Mouse (Mus musculus): Measurements from ENCODE around the gene Lmf2.

Lmf2 gene

DNA sequence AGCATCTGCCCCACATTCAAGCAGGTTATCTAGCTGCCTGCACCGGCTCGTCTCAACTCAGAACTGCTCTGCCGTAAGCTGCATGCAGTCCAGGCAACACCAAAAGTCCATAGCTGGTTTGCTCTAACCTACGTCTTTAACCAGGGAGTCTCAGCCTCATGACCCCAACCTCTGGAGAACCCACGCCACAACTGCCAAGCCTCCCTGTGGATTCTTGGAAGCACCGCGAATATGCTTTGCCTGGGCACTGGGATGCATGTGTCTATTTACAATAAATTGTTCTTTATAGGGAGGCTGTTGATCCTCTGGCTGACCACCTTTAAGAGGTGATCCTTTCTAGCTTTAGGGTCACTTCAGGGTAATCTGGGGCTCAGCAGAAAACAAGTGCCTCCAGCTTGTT lies 17.1 kb upstream of the Lmf2 start:
- in situ Hi-C loops (cut with MboI, MseI): no loop called here

DNA sequence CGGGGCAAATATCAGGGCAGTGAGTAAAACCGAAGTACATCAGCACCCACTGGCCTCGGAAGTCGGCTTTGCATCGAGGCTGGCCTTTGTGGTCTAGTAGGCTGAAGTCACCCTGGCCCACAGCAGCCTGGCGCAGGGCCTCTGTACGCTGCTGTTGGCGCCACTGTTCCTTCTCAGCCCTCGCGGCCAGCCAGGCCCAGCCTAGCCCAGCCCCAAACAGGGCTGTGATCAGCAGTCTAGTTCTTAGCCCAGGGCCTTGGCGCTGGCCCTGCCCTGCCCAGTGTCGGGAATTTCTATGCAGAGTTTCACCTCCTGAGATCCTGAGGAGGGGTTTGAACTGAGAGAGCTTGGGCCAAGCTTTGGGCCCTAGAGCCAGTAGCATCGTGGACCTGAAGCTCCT lies 16.6 kb upstream of the Lmf2 start:
- in situ Hi-C loops (cut with MboI, MseI): no loop called here

DNA sequence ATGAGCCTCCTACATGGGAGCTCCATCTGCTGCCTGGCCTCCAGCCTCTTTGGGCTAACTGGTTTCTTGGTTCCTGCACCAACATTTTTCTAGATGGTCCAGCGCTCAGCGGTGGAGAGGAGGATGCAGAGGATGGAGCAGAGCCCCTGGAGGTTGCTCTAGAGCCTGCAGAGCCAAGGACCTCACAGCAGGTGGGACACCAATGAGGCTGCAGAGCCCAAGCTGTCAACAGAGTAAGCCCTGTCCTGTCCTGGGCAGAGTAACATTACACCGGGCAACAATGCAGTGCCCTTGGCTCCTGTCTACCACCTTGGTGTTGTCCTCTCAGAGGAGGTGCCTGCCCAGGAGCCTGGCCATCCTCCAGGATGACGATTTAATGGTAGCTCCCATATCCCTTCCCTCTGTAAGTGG lies 9.7 kb upstream of the Lmf2 start:
- in situ Hi-C loops (cut with MboI, MseI): no loop called here

DNA sequence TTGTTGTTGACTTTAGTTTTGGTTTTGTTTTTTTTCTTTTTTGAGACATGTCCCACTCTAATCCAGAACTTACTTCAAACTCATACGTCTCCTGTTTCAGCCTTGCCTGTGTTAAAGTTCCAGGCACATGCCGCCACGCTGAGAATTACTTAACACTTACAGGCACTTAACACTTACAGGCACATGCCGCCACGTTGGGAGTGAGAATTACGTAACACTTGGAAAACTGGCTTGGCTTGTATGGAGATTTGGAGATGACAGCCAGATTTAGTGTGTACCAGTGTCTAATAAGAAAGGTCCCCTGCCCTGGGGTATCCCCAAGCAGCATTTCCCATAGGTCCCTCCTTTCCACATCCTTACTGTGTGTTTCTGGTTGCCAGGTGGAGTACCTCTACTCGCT lies 7.6 kb upstream of the Lmf2 start:
- in situ Hi-C loops (cut with MboI, MseI): no loop called here

DNA sequence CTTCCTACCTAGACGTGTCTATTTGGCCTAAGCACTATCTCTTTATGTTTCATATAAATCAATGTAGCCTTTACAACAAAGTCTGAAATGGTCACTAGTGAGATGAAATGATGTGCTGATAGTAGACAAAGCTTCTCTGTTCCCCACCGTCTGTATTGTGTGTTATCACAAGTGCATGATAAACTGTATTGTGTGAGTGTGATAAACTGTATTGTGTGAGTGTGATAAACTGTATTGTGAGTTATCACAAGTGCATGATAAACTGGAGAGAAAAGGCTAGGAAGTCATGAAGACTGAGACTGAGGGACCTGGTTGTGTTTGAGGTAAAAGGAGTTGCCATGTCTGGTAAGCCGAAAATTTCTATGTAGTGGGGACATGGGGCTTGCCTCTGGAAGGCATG lies 3.3 kb upstream of the Lmf2 start:
- in situ Hi-C loops (cut with MboI, MseI): no loop called here

DNA sequence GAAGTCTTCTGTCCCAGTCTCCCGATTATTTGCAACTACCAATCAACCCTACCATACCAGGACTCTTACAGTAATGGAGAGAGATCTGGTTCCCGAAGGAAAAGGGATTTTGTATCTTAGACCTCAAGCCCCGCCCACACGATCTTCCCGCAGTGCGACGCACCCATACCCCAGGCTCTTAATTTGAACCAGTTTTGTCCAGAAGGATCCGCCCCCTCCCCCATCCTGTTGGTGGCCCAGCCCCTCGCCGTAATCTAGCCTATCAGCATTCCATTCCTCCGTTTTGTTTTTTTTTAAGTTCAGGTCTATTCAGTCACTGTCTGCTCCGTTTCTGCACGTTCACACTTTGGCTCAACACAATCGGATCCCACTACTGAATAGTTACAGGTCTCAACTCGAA lies 913 bp upstream of the Lmf2 start:
- in situ Hi-C loops (cut with MboI, MseI): no loop called here

DNA sequence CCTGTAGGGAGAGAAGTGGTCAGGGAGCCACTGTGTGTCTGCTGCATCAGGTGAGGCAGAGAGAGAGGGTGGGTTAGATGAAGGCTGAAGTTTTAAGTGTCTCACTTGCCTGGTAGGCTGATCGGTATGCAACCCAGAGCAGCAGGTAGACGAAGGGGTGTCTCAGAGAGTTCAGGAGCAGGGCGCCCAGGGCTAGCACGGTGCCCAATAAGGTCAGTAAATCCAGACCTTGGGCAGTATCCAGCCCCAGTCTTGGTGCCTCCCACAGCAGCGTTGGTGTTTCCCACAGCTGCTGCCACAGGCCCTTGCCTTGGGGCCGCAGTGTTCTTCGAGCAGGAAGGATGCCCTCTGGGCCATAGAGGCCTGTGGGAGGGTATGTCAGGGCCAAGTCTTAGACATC lies 1.0 kb downstream of the Lmf2 start:
- in situ Hi-C loops (cut with MboI, MseI): no loop called here

DNA sequence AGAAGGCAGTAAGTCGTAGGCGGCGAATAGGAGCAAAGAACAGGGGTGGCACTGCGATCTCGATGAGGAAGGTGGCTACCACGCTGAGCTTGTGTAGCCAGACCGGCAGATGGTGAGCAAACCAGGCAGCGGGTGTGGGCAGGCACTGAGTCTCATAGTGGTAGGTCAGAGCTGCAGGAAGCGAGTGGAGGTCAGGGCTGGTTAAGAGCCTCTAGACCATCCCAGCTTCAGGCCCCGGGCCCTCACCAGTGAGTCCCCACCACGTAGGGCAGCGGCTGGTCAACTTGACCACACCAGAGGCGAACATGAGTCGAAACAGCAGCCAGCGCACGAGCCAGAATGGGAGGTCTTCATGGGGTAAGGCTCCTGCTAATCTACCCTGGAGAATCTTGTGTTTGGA lies 1.6 kb downstream of the Lmf2 start:
- in situ Hi-C loops (cut with MboI, MseI): no loop called here

DNA sequence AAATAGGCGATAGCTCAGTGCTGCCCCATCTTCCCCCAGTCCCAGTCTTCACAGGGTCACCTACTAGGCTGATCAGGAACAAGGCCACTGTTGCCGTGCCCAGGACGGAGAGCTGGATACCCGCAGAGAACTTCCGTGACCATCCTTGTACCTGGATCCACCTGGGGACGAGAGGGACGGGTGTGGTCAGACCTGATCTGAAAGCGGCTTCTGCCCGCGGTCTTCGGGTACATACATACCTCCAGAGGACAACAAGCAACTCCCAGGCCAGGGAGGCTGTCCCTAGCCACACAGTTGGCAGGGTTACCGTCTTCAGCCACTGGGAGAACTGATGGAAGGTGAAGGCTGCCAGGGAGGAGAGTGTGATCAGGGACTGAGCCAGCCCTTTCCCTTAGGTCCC lies 2.7 kb downstream of the Lmf2 start:
- in situ Hi-C loops (cut with MboI, MseI): no loop called here

DNA sequence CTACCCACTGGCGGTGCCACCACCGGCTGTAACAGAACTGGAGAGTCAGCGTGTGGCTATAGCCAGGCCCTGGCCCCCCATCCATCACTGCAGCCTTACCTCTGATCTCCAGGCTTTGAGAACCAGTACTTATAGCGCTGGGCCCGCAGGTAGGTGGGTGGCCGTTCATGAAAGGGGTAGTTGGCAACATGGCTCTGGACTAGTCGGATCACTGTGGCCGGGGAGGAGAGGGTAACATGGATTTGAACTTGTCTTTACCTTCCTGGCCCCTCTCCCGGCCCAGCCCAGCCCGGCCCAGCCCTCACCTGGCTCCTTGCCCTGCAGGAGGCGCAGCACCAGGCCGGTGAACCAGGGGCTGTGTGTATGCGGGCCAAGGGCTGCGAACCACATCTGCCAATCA lies 3.4 kb downstream of the Lmf2 start:
- in situ Hi-C loops (cut with MboI, MseI): no loop called here

DNA sequence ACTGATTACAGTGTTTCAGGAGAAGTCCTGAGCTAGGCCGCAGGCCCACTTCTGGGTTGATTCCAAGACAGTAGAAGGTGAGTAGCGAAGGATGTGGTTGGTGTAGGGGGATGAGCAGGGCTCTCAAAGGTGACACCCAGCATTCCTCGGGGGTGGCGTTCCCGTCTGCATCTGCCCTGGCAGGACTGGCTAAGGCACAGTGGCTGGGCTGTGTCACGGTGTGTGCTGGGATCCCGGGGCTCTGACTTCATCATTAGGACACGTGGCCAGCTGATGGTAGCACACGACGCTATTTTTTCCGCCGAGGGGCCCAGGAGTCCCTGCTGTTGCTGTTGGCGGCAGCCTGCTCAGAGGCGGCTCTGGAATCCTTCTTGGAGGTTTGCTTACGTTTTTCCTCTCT lies 4.2 kb downstream of the Lmf2 start:
- in situ Hi-C loops (cut with MboI, MseI): no loop called here

DNA sequence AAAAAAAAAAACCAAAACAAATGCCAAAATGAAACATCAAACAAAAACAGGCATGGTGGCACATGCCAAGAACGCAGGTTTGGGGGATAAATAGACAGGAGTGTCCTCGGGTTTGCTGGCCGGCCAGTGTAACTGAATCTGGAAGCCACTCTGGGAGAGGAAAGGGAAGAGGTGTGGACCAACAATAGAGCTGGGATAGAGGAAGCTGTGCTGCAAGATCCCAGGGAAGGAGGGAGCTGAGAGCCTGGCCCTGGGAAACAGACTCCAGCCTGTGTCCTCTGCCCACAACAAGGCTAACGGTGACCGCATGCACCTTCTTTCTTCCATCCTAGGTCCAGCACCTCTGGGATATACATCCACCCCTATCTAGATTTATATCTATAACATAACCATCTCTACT lies 5.0 kb downstream of the Lmf2 start:
- in situ Hi-C loops (cut with MboI, MseI): no loop called here

DNA sequence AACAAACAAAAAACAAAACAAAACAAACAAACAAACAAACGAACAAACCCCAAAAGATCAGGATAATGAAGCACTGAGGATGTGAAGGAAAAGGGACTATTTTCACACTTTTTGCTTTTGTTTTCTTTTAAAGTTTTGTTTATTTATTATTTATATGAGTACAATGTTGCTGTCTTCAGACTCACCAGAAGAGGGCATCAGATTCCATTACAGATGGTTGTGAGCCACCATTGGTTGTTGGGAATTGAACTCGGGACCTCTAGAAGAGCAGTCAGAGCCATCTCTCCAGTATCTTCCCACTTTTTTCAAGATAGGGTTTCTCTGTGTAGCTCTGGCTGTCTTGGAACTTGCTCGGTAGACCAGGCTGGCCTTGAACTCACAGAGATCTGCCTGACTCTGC lies 12.1 kb downstream of the Lmf2 start:
- in situ Hi-C loops (cut with MboI, MseI): no loop called here

DNA sequence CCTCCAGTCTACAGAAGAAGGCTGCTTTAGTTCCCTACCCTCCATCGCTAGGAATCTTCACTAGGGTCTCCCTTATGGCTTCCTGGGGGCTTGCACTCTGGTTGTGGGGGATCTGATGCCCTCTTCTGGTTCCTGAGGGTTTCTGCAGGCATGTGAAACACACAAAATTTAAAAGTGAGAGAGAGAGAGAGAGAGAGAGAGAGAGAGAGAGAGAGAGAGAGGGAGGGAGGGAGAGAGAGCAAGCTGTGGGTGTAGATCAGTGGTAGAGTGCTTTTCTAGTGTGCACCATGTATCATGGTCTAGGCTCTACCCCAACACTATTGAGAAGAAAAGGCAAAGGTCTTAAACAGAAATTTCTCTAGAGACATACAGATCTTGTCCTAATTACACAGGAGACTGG lies 13.8 kb downstream of the Lmf2 start:
- in situ Hi-C loops (cut with MboI, MseI): no loop called here

DNA sequence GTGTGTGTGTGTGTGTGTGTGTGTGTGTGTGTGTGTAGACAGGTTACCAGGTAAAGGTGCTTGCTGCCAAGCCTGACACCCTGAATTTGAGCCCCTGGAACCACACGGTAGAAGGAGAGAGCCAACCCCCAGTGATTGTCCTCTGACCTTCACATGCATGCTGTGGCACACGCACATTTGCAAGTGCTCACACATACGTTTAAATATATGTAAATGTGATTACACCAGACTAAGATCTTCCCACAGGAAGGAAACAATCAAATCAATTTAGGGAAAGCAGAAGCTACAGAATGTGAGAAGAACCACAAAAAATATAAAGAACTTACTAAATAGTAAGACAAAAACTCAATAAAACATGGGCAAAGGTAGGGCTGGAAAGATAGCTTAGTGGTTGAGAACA lies 15.3 kb downstream of the Lmf2 start:
- in situ Hi-C loops (cut with MboI, MseI): no loop called here

DNA sequence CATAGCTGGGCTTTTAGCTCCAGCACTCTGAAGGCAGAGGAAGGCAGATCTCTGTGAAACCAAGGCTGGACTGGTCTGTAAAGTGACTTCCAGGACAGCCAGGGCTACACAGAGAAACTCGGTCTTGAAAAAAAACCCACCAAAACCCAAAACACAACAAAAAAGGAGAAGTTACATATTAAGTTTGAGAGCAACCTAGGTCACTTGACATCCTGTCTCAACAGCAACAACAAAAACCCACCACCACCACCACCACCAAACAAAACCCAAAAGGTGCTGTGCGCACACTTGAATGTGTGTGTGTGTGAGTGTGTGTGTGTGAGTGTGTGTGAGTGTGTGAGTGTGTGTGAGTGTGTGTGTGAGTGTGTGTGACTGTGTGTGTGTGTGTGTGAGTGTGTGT lies 15.8 kb downstream of the Lmf2 start:
- in situ Hi-C loops (cut with MboI, MseI): no loop called here

DNA sequence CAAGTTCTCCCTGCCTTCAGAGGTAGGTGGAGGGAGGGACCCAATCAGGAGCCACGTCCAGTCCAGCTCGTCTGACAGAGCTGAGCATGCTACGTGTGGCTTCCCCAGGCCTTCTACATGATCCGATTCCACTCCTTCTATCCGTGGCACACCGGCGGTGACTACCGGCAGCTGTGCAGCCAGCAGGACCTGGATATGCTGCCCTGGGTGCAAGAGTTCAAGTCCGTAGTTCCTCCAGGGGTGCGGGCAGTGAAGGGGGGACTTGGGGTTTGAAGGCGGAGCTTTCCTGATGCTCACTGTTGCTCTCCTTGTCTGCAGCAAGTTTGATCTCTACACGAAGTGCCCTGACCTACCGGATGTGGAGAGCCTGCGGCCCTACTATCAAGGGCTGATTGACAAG lies 19.0 kb downstream of the Lmf2 start:
- in situ Hi-C loops (cut with MboI, MseI): no loop called here

DNA sequence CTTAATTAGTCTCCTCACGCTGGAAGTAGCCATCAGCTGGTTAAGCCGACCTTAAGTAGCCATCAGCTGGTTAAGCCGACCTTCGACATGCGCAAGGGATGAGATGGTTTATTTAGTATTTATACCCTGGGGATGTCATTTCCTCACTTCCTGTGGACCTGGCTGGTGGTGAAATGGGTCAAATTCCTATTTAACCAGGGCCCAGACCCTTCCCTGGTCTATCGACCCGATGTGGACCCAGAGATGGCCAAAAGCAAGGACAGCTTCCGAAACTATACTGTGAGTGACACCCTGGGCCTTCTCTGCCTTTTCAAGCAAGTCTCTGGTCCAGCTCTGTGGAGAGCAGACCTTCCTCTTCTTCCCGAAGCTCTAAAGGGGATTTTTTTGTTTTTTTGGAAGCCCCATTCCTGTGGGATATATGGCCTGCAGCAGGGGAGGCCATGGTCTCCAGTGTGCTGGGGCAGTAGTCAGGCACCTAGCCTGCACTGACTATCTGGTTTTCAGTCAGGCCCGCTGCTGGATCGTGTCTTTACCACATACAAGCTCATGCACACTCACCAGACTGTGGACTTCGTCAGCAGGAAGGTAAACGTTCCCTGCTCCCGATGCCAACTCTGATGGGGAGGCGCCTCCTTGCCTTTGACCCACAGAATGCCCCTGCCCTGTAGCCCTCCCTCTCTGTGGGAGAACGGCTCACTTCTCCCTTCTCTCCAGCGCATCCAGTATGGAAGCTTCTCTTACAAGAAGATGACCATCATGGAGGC lies 20.5 kb downstream of the Lmf2 start:
- in situ Hi-C loops (cut with MboI, MseI): no loop called here

DNA sequence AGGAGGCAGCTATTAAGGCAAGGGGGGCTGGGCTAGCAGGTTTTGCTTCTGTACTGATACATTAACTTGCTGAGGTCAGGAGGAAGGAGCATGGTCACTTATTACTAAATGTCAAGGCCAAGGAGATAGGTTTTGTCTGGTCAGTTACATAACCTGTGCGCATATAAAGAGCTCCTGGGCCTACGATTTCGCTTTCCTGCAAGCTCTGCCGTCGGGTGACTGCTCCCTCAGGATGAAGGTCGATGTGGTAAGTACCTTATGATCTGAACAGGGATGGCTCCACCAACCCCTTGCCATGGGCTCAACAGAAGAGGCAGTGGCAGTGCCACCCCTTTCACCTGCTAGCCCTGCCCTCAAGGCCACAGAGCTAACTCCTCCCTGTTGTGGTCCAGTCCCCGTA lies 21.2 kb downstream of the Lmf2 start, which contains the start of gene Miox:
Miox (plus strand) TSS at position 128 of the 400 bp plus-strand sequence.
- in situ Hi-C loops (cut with MboI, MseI): no loop called here

DNA sequence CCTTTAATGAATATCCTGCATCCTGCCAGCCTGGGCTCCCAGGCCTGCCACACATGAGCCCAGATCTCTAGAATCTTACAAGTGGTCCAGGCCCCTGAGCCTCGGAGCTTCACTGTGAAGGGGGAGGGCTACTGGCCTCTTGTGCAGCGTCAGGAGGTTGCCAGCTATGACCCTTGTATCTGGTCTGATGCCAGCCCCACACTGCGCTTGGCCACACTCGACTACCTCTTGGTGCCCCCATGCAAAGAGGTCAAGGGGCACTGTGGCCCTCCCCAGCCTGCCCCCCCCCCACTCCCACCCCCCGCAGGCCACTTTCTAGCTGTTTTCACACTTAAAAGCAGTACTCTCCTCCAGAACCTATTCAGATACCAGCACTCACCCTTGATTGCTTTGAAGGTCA lies 29.0 kb downstream of the Lmf2 start:
- in situ Hi-C loops (cut with MboI, MseI): no loop called here

DNA sequence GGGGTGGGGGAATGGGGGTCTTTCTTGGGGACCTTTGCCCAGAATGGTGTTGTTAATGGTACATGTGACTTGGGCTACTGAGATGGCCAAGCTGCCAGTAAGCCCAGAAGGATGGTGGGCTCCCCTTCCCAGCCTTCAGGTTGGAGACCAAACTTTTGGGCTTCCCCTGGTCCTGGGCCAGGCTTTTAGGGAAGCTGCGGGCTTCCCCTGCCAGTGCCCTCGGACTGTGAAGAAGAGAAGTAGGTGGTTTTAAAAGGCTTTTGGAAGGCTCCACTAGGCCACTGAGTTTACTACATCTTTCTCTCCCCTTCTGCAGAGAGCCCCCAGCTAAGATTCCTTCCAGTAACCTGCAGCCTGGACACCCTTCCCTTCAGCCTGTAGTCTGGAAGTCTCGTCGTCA lies 31.8 kb downstream of the Lmf2 start:
- in situ Hi-C loops (cut with MboI, MseI): no loop called here

DNA sequence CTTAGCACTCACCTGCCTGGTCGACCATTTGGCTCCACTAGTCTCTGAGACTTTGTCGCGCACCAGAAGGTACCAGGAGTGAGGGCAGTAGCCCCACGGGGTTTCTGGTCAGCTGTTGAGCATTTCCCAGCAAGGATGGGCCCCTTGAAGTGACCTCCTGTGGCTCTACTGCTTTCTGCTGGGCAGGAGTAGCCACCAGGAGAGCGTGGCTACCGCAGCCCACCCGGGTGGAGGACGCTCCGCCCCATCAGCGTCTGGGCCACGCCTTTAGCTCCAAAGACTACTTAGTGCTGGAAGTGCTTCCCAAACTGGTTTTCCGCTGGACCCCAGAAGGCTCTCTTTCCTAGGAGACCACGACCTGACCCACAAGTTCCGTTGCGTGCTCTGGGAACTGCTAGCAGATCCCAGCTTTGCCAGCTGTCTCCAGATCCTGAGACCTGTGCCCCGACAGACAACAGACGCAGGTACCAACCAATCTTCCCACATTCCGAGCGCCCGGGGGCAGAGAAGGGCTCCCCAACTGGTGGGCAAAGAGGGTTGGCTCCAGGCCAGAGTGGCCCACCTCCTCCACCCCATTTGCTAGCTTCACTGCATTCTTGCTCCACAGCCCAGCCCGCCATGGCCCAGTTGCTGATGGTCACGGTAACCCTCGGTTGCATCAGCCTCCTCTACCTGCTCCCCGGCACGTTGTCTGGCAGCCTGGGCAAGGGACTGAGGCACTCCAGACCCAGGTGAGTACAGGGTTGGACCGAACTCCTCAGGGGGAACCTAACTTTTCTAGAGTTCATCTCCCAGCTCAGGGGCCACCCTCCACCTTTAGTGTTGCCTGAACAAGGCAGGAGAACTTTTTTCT lies 32.6 kb downstream of the Lmf2 start, which contains the start of gene Adm2:
Adm2 (plus strand) TSS at position 51 of the 853 bp plus-strand sequence.
- in situ Hi-C loops (cut with MboI, MseI): no loop called here

DNA sequence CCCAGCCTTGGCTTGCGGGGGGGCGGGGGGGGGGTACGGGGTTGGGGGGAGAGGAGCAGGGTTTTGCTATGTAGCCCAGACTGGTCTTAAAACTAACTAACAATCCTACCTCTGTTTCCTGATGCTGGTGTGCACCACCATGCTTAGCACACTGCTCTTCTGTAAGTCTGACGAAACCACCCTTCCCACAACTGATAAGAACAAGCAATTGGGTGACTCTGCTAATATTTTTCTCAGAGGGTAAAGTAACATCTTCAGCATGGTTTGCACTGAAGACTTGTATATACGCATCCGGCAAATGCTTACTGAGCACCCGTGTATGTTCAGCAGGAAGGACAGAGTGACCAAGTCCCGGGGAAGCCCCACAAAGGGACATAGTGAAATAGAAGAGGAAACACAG lies 34.2 kb downstream of the Lmf2 start:
- in situ Hi-C loops (cut with MboI, MseI): no loop called here
